Mouse (Mus musculus): ENCODE measurements around the gene Phf2. TPM values are rescaled to one million over a fixed set of nuclear protein-coding genes. Genes with fewer than 3 reads are reported as not detected.

Gene Phf2
- polyA plus RNA-seq (2012; rRNA removed) = 5.6 and 6.1 TPM in 2 replicates

DNA sequence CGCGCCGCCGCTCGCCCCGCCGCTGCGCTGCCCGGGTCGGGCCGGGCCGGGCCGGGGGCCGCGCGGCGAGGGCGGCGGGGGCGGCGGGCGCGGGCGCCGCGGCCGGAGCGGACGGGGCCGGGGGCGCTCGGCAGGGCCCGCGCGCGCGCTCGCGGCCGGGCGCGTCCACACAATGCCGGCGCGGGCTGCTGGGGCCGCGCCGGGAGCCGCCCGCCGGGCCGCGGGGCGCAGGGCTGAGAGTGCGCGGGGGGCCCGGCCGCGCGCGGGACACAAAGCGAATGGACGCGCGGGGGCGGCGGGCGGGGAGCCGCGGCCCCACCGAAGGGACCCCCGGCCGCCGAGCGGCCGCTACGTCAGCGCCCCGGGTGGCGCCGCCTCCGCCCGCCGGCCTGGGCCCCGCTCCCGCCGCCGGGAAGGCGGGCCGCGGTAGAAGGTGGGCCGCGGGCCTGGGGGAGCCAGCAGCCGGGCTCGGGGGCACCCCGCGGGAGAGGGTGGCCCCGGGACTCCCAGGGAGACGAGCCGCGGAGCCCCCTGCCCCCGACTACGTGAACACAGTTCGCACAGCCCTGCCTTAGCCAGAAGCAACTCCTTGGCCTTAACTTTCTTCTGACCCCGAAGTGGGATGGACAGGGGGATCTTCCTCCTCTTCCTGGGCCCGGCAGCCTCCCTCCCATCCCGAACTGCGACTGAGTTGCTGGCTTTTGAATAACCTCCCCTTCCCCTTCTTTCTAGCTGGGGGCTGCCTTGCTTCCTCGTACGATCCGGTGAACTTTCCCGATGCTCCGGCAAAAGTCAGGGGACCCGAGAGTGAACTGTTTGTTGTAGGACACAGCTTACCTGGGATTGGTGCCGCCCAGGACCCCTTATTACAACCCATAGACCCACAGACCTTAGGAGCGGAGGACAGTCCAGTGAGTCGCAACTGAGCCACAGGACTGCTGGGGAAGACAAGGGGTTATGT, at the start of gene Phf2:
Gene Phf2 (minus strand): TSS at position 349 of the 961 bp plus-strand sequence.

Other genes starting within 250 kb of the Phf2 start
- gene Ptpdc1, start 245.5 kb downstream of the Phf2 start, polyA plus RNA-seq (2012; rRNA removed) = 0.42 and 0.65 TPM in 2 replicates
- 120 and 198 TPM in 2 replicates for gene Barx1, start 208.1 kb downstream of the Phf2 start, polyA plus RNA-seq (2012; rRNA removed)
- gene Fam120a, start 96.9 kb upstream of the Phf2 start, polyA plus RNA-seq (2012; rRNA removed) = 31.7 and 36.7 TPM in 2 replicates